Mouse (Mus musculus): ENCODE data around the gene Zfp174.

GRCm38 (mm10) chr16:3847871-3848270, 803 bp downstream of the Zfp174 start:
- no peak for TF ChIP-seq POLR2A (IDR thresholded peaks at IDR 0.05; ENCODE audit: low read depth, low read length)
- TF ChIP-seq CTCF (IDR thresholded peaks at IDR 0.05; ENCODE audit: extremely low read depth, insufficient read depth, insufficient read length, insufficient replicate concordance), result no peak
